Mouse (Mus musculus) lung, postnatal 0 days (tissue): ENCODE data around the gene Gtf2h4.

Experiments used
- CTCF ChIP-seq: IDR thresholded peaks from 2 replicates; pipeline ENCODE4 v1.5.1; 2016; ENCODE audit warnings: antibody characterized with exemption, mild to moderate bottlenecking
- EP300 ChIP-seq: IDR thresholded peaks from 2 replicates; pipeline ENCODE4 v1.6.1; 2016; ENCODE audit warnings: antibody characterized with exemption, mild to moderate bottlenecking, control low read depth

DNA sequence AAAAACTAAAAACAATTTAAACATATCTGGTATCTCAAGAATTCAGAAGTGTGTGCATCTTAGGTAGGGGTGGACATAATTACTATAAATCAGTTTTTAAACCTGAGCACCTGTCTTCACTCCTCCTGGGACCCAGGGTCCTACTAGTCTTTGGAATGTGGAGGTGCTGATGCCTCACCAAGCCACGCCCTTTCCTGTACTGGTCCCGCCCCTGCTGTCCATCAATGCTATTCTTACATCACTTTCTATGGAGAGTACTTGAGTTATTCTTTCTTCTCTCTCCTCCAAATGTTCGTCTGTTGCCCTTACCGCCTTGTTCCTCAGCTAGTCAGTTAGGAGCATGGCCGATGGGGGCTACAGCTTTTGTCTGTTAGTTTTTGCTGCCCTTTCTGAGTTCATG, 37.2 kb downstream of the Gtf2h4 start:
- TF ChIP-seq CTCF (no peak), EP300 (no peak)
